In the genomic region with DNA sequence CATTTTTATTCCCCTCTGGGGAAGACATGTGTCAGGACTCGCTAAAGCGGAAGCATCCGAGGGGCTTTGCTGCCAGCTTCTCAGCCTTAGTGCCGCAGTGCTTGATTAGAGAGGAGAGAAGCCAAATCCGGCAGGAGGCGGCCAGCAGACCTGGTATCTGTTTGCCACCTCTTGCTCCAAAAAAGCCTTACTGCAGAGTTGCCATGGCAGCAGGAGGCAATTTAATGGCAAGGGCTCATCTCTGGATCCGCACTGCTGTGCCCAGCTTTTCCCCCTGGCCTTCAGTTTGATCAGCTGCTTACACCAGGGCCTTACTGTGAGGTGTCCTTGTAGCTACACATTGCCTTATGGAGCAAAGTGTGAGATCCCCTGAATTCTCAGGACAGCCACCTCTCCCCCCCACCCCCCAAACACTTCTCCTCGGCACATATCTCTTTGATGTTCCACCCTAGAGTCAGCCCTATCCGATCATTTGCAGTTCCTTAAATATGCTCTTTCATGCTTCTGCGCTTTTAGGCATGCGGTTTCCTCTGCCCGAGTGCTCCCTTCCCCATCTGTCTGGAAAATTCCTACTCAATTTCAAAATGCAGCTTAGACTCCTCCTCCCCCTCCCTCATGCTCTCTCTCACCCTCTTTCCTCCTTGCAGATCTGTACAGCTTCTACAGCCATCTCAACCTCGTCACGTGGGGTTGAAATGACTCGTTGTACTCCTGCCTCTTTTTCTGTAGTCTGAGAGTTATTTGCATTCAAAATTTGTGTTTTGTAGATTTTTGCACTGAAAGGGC, we compare ENCODE assay signal across 8 mouse cellular contexts.
DNase-seq lines count a peak whose midpoint lies in the region; ATAC-seq and TF ChIP-seq lines count a peak whose summit lies in the region.

No protein-coding gene starts in this region.

- peaks cover 2% of the 10 kb centered on the region for H3K4me1 ChIP-seq in embryonic fibroblast, embryonic 13.5 days (ENCODE audit: control insufficient read depth, insufficient read depth, low read length)
- peaks cover 27% of the 10 kb centered on the region for H3K4me1 ChIP-seq in hindbrain, postnatal 0 days (ENCODE audit: insufficient read depth, low read length)
- H3K4me1 ChIP-seq in midbrain, embryonic 16.5 days (ENCODE audit: control insufficient read depth, insufficient read depth, low read length), result peaks cover 25% of the 10 kb centered on the region

- H3K27ac ChIP-seq in embryonic fibroblast, embryonic 13.5 days (ENCODE audit: insufficient read depth, low read length), result 0 out of 2 replicates have a peak overlapping the region, but pooled peaks have one; percentile 5
- peak overlapping the region; percentile 79 for H3K27ac ChIP-seq in hindbrain, postnatal 0 days
- peak overlapping the region; percentile 86 for H3K27ac ChIP-seq in midbrain, embryonic 16.5 days (ENCODE audit: low read length)

- peak; percentile 85 for ATAC-seq in hindbrain, postnatal 0 days
- ATAC-seq in midbrain, embryonic 16.5 days, result peak; percentile 92

- peak overlapping the region; percentile 11; the same call in 1 of the 2 replicates for H3K4me2 ChIP-seq in hindbrain, postnatal 0 days (ENCODE audit: low read depth, low read length)
- H3K4me2 ChIP-seq in midbrain, embryonic 16.5 days (ENCODE audit: low read length), result peak overlapping the region; percentile 34

- no peak for TF ChIP-seq POLR2A in embryonic fibroblast, embryonic 13.5 days (IDR thresholded peaks at IDR 0.05; ENCODE audit: low read depth, low read length)

- peak; percentile 43 to 78 for DNase-seq in adrenal gland, adult (ENCODE audit: inconsistent age in 2 of 2, low spot score in 1 of 2)
- no peak for DNase-seq in adrenal gland, adult 18-20 months (ENCODE audit: low spot score in 2 of 2)
- DNase-seq in NIH3T3 (ENCODE audit: low read depth), result peak; percentile 14
- peak; percentile 82 for DNase-seq in hindbrain, postnatal 0 days (ENCODE audit: low spot score)
- DNase-seq in left cerebral cortex, adult 18-20 months (ENCODE audit: low spot score in 2 of 2), result peak; percentile 59 to 80
- DNase-seq in spleen, postnatal 4 days (ENCODE audit: low spot score in 2 of 2), result no peak

- H3K4me3 ChIP-seq in embryonic fibroblast, embryonic 13.5 days (ENCODE audit: insufficient read depth, low read length), result no peak overlapping the region
- no peak overlapping the region for H3K4me3 ChIP-seq in hindbrain, postnatal 0 days (ENCODE audit: low read length)
- H3K4me3 ChIP-seq in midbrain, embryonic 16.5 days (ENCODE audit: low read depth, low read length), result no peak overlapping the region

- H3K36me3 ChIP-seq in hindbrain, postnatal 0 days (ENCODE audit: insufficient read depth, low read length), result no peaks in the 10 kb centered on the region
- H3K36me3 ChIP-seq in midbrain, embryonic 16.5 days (ENCODE audit: control insufficient read depth, insufficient read depth, low read length), result 0 out of 2 replicates have a peak, but pooled peaks cover 4% of the 10 kb centered on the region

- H3K9me3 ChIP-seq in hindbrain, postnatal 0 days (ENCODE audit: low read length), result no peaks in the 10 kb centered on the region
- H3K9me3 ChIP-seq in midbrain, embryonic 16.5 days (replicated peaks; ENCODE audit: control insufficient read depth, low read length, poor library complexity, severe bottlenecking), result no peaks in the 10 kb centered on the region

- H3K9ac ChIP-seq in hindbrain, postnatal 0 days (replicated peaks; ENCODE audit: low read length), result no peak overlapping the region
- peak overlapping the region; percentile 39; the same call in 1 of the 2 replicates for H3K9ac ChIP-seq in midbrain, embryonic 16.5 days (ENCODE audit: low read depth, low read length)

- no peak for TF ChIP-seq CTCF in embryonic fibroblast, embryonic 13.5 days (IDR thresholded peaks at IDR 0.05; ENCODE audit: borderline replicate concordance, insufficient read depth, low read length)
- no peak for TF ChIP-seq CTCF in hindbrain, postnatal 0 days (IDR thresholded peaks at IDR 0.05; ENCODE audit: low read depth)

- no peaks in the 10 kb centered on the region for H3K27me3 ChIP-seq in hindbrain, postnatal 0 days (ENCODE audit: insufficient read depth, low read length)
- no peaks in the 10 kb centered on the region for H3K27me3 ChIP-seq in midbrain, embryonic 16.5 days (ENCODE audit: control insufficient read depth, insufficient read depth, low read depth, low read length)

- WGBS in hindbrain, postnatal 0 days, result 20% methylated on average over 15 of the region's 15 CpGs
- WGBS in midbrain, embryonic 16.5 days, result 16% methylated on average over 15 of the region's 15 CpGs

Comparison
In these comparisons a context has a peak if more than half of its experiments do, and no peak if none do; other contexts are left out.
1. DNase-seq: peak in adrenal gland, adult (2 of 2), NIH3T3 (single experiment), hindbrain, postnatal 0 days (single experiment) and left cerebral cortex, adult 18-20 months (2 of 2); none in adrenal gland, adult 18-20 months (0 of 2) and spleen, postnatal 4 days (0 of 2).
2. H3K27ac ChIP-seq: peak in every context shown above with its lines; median percentile 86 in midbrain, embryonic 16.5 days; 79 in hindbrain, postnatal 0 days; 5 in embryonic fibroblast, embryonic 13.5 days.